17 mouse cellular contexts compared by ENCODE assay signal in genomic region chr17:33600831-33601230, GRCm38 (mm10). TPM values are rescaled to one million over a fixed set of nuclear protein-coding genes. Genes with fewer than 3 reads are reported as not detected.
"Had no signal": no experiment of that assay in that cellular context is flagged by ENCODE, and none has a peak within 500 bp of the region (broad histone marks: within the 10 kb centered on the region; RNA-seq: fewer than 3 reads in every experiment).

No protein-coding gene starts in this region.

- H3K36me3 ChIP-seq: midbrain, embryonic 13.5 days; midbrain, embryonic 15.5 days; neural tube, embryonic 12.5 days; stomach, embryonic 15.5 days had no signal

- ATAC-seq: midbrain, embryonic 13.5 days; midbrain, embryonic 15.5 days had no signal

- H3K4me1 ChIP-seq: midbrain, embryonic 13.5 days; midbrain, embryonic 15.5 days; neural tube, embryonic 12.5 days; stomach, embryonic 15.5 days had no signal

- H3K9ac ChIP-seq: lung, embryonic 14.5 days; midbrain, embryonic 13.5 days; midbrain, embryonic 15.5 days; neural tube, embryonic 12.5 days; stomach, embryonic 15.5 days had no signal

- H3K4me3 ChIP-seq: megakaryocyte, embryonic 14.5 days; midbrain, embryonic 13.5 days; midbrain, embryonic 15.5 days; neural tube, embryonic 12.5 days; stomach, embryonic 15.5 days had no signal

- DNase-seq: lung, adult 18-20 months; lung, embryonic 14.5 days; lung, postnatal 14 days; lung, postnatal 36 days; right cerebral cortex, postnatal 14 days; thymus, adult 2 months; thymus, postnatal 25 days; thymus, postnatal 4 days had no signal

- H3K27me3 ChIP-seq: megakaryocyte, embryonic 14.5 days; midbrain, embryonic 13.5 days; midbrain, embryonic 15.5 days; neural tube, embryonic 12.5 days; stomach, embryonic 15.5 days had no signal

- H3K27ac ChIP-seq: macrophage; midbrain, embryonic 13.5 days; midbrain, embryonic 15.5 days; neural tube, embryonic 12.5 days; stomach, embryonic 15.5 days; stomach, postnatal 0 days had no signal

- H3K4me2 ChIP-seq: lung, embryonic 14.5 days; midbrain, embryonic 11.5 days; midbrain, embryonic 13.5 days; midbrain, embryonic 15.5 days; neural tube, embryonic 12.5 days; stomach, embryonic 15.5 days had no signal

- H3K9me3 ChIP-seq: midbrain, embryonic 15.5 days; stomach, embryonic 15.5 days had no signal

RNA-seq across cellular contexts. Expression of gene Pram1, which starts 37.0 kb away (rescaled TPM):
- total RNA-seq: midbrain, postnatal 0 days had no signal
